Mouse (Mus musculus): ENCODE results near the gene Htr2a.

- TF ChIP-seq CTCF (IDR thresholded peaks at IDR 0.05; ENCODE audit: borderline replicate concordance, extremely low read depth, insufficient read depth, insufficient read length) (no peak), POLR2A (IDR thresholded peaks at IDR 0.05; ENCODE audit: borderline replicate concordance, extremely low read depth, insufficient read depth, insufficient read length, poor library complexity, severe bottlenecking) (no peak)
Measured at GRCm38 (mm10) chr14:74672137-74673019, 31.7 kb downstream of the Htr2a start.
